Mouse (Mus musculus): ENCODE results near the gene Tceal8.

The Tceal8 gene

GRCm38 (mm10) chrX:136127038-136127743 is 45.0 kb downstream of the Tceal8 start:
- DNase-seq = no peak
